Mouse (Mus musculus): ENCODE results near the gene Wnk4. TPM values are rescaled to one million over a fixed set of nuclear protein-coding genes. Genes with fewer than 3 reads are reported as not detected.
A peak's percentile ranks its signal among the peaks of the same experiment; 100 is the strongest.

The Wnk4 gene
- polyA plus RNA-seq, 1 experiment from 2014 or later = 5.1 TPM

- Histone ChIP-seq H3K4me1 (replicated peaks) (peaks cover 77% of the 10 kb centered on the region), H3K9me3 (replicated peaks) (no peaks in the 10 kb centered on the region), H3K4me3 (replicated peaks) (peak overlapping the region; percentile 74), H3K9ac (peak overlapping the region; percentile 86), H3K27ac (replicated peaks) (peak overlapping the region; percentile 96), H3K4me2 (peak overlapping the region; percentile 97), H3K36me3 (replicated peaks) (peaks cover 22% of the 10 kb centered on the region), H3K27me3 (peaks cover 52% of the 10 kb centered on the region)
- under 1% methylated on average over 30 of the region's 30 CpGs for WGBS (ENCODE audit: insufficient replicate concordance)
- ATAC-seq (ENCODE audit: insufficient read depth) = no peak
Measured at GRCm38 (mm10) chr11:101260826-101261380, 536 bp downstream of the Wnk4 start.

DNA sequence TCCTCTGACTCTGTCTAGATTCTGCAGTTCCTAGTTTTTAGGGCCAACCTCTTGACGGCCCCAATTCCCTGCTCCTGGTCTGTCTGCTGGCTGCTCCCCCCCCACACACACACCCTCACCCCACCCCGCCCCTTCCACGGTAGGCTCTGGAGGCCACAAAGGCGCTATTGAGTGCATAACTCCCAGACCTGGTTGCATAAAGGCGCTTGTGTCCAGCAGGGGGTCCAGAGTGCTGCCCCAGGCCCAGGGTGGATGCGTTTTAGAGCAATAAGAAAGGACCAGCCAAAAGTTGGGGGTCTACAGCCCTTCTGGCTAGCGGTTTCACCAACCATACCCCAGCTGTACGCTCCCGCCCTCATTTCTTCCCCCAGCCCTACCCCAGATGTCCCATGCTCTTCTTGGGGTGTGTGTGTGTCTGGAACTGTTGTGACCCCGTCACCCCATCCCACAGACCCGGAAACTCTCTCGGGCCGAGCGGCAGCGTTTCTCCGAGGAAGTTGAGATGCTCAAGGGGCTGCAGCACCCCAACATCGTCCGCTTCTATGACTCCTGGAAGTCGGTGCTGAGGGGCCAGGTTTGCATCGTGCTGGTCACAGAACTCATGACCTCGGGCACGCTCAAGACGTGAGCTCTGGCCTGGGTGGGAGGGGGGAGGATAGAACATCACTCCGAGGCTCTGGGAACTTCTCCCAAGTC lies 2.1 kb downstream of the Wnk4 start:
- Histone ChIP-seq H3K9me3 (replicated peaks) (no peaks in the 10 kb centered on the region), H3K4me3 (replicated peaks) (peak overlapping the region; percentile 74), H3K27me3 (peaks cover 67% of the 10 kb centered on the region), H3K9ac (0 out of 2 replicates have a peak overlapping the region, but pooled peaks have one; percentile 47), H3K27ac (replicated peaks) (no peak overlapping the region), H3K4me1 (replicated peaks) (peaks cover 67% of the 10 kb centered on the region), H3K36me3 (replicated peaks) (peaks cover 12% of the 10 kb centered on the region), H3K4me2 (peak overlapping the region; percentile 97)
- no peak for ATAC-seq (ENCODE audit: insufficient read depth)
- 7% methylated on average over 24 of the region's 24 CpGs for WGBS (ENCODE audit: insufficient replicate concordance)

DNA sequence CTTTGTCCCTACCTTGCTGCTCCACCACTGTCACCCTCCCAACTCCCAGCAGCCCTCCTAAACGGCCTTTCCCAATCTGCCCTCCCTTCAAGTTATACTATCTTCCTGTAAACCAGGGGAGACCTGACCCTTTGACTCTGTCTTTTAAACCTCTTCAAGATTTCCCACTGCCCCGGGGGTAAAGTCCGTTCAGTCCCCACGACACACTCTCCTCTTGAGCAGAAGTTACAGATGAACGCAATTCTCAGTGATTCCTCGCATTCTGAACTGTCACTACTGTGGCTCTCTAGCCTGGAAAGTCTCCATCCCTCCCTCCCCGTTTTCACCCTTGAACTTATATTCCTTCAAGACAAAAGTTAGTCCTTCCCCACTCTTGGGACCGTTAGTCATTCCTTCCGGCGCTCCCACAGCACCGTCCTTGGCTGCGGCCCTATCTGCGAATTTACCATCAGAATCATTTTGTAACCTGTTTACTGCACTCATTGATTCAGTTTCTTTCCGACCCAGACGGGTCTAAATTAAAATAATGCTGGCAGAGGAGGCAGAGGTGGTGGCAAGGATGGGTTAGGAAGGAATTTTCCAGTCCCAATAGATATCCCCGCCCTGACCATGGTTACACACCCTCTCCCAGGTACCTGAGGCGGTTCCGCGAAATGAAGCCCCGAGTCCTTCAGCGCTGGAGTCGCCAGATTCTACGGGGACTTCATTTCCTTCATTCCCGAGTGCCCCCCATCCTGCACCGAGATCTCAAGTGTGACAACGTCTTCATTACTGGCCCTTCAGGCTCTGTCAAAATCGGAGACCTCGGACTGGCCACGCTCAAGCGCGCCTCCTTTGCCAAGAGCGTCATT lies 3.0 kb downstream of the Wnk4 start:
- Histone ChIP-seq H3K27me3 (peaks cover 75% of the 10 kb centered on the region), H3K4me2 (peak overlapping the region; percentile 97; the same call in 1 of the 2 replicates), H3K9me3 (replicated peaks) (no peaks in the 10 kb centered on the region), H3K27ac (replicated peaks) (no peak overlapping the region), H3K36me3 (replicated peaks) (peaks cover 2% of the 10 kb centered on the region; the same call in 1 of the 2 replicates), H3K4me3 (replicated peaks) (peak overlapping the region; percentile 74; the same call in 1 of the 2 replicates), H3K9ac (no peak overlapping the region), H3K4me1 (replicated peaks) (peaks cover 63% of the 10 kb centered on the region)
- ATAC-seq (ENCODE audit: insufficient read depth) = no peak
- 14% methylated on average over 32 of the region's 32 CpGs for WGBS (ENCODE audit: insufficient replicate concordance)

GRCm38 (mm10) chr11:101263989-101264280 lies 3.6 kb downstream of the Wnk4 start:
- Histone ChIP-seq H3K4me1 (replicated peaks) (peaks cover 60% of the 10 kb centered on the region), H3K9me3 (replicated peaks) (no peaks in the 10 kb centered on the region), H3K4me2 (no peak overlapping the region), H3K27ac (replicated peaks) (no peak overlapping the region), H3K9ac (no peak overlapping the region), H3K36me3 (replicated peaks) (no peaks in the 10 kb centered on the region; the same call in 1 of the 2 replicates), H3K4me3 (replicated peaks) (no peak overlapping the region), H3K27me3 (peaks cover 79% of the 10 kb centered on the region)
- no peak for ATAC-seq (ENCODE audit: insufficient read depth)
- 26% methylated on average over 3 of the region's 3 CpGs for WGBS (ENCODE audit: insufficient replicate concordance)

DNA sequence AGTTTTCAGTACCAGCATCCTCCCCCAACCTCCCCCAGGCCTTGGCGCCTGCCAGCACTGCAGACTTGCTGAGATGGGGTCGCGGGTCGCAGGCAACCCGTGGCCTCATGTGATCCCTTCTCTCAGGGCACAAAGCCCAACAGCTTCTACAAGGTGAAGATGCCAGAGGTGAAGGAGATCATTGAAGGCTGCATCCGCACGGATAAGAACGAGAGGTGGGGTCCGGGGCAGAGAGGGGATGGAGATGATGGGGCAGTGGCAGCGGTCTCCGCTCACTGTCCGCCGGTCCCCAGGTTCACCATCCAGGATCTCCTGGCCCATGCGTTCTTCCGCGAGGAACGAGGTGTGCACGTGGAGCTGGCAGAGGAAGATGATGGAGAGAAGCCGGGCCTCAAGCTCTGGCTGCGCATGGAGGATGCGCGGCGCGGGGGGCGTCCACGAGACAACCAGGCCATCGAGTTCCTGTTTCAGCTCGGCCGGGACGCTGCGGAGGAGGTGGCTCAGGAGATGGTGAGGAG lies 4.6 kb downstream of the Wnk4 start:
- Histone ChIP-seq H3K9ac (no peak overlapping the region), H3K27me3 (peaks cover 90% of the 10 kb centered on the region)

GRCm38 (mm10) chr11:101265906-101266305 lies 5.5 kb downstream of the Wnk4 start:
- peaks cover 58% of the 10 kb centered on the region for H3K4me1 ChIP-seq (replicated peaks)

More for the DNA sequence above, 4.6 kb downstream of the Wnk4 start:
- Histone ChIP-seq H3K4me1 (replicated peaks) (peaks cover 60% of the 10 kb centered on the region), H3K9me3 (replicated peaks) (no peaks in the 10 kb centered on the region), H3K4me3 (replicated peaks) (0 out of 2 replicates have a peak overlapping the region, but pooled peaks have one; percentile 4), H3K4me2 (peak overlapping the region; percentile 13; the same call in 1 of the 2 replicates), H3K36me3 (replicated peaks) (no peaks in the 10 kb centered on the region), H3K27ac (replicated peaks) (no peak overlapping the region)
- 14% methylated on average over 31 of the region's 31 CpGs for WGBS (ENCODE audit: insufficient replicate concordance)
- ATAC-seq (ENCODE audit: insufficient read depth) = no peak

DNA sequence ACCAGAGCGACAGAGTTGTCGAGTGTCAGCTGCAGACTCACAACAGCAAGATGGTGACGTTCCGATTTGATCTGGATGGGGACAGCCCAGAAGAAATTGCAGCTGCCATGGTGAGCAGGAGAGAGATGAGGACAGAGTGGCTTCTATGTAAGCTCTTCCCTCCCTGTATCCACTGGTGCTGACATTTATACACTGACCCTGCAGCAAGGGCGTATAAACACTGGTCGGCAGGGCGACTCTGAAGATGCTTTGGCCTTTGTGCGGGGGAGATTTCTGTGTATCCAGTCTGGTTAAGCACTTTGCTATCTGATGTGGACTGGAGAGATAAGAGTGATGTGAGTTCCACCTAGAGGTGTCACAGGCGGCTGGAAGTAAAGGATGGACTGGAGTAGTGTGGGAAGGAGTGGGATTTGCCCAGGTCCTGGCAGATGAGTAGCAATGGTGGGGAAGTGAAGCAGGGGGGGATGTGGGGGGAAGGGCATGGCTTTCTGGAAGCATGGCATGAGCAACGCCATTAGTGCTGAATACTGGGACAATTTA lies 9.3 kb downstream of the Wnk4 start:
- no peak overlapping the region for H3K4me3 ChIP-seq (replicated peaks)
- H3K36me3 ChIP-seq (replicated peaks) = no peaks in the 10 kb centered on the region
- peaks cover 31% of the 10 kb centered on the region for H3K4me1 ChIP-seq (replicated peaks)
- no peak overlapping the region for H3K4me2 ChIP-seq
- no peaks in the 10 kb centered on the region for H3K9me3 ChIP-seq (replicated peaks)
- 0 out of 2 replicates have a peak overlapping the region, but pooled peaks have one; percentile 6 for H3K27ac ChIP-seq (replicated peaks)
- no peak overlapping the region for H3K9ac ChIP-seq
- peaks cover 72% of the 10 kb centered on the region for H3K27me3 ChIP-seq
- 22% methylated on average over 10 of the region's 10 CpGs for WGBS (ENCODE audit: insufficient replicate concordance)
- peak; percentile 66 for ATAC-seq (ENCODE audit: insufficient read depth)

More at GRCm38 (mm10) chr11:101265906-101266305, 5.5 kb downstream of the Wnk4 start:
- H3K27me3 ChIP-seq = peaks cover 96% of the 10 kb centered on the region
- no peaks in the 10 kb centered on the region for H3K36me3 ChIP-seq (replicated peaks)
- H3K27ac ChIP-seq (replicated peaks) = no peak overlapping the region
- H3K9me3 ChIP-seq (replicated peaks) = no peaks in the 10 kb centered on the region
- H3K4me3 ChIP-seq (replicated peaks) = no peak overlapping the region
- H3K9ac ChIP-seq = no peak overlapping the region
- H3K4me2 ChIP-seq = no peak overlapping the region
- WGBS (ENCODE audit: insufficient replicate concordance) = 36% methylated on average over 6 of the region's 6 CpGs
- ATAC-seq (ENCODE audit: insufficient read depth) = no peak

GRCm38 (mm10) chr11:101272446-101272845 lies 12.1 kb downstream of the Wnk4 start:
- no peak overlapping the region for H3K27ac ChIP-seq (replicated peaks)
- no peaks in the 10 kb centered on the region for H3K9me3 ChIP-seq (replicated peaks)
- H3K36me3 ChIP-seq (replicated peaks) = peaks cover 16% of the 10 kb centered on the region
- ATAC-seq (ENCODE audit: insufficient read depth) = no peak
- H3K4me3 ChIP-seq (replicated peaks) = no peak overlapping the region
- WGBS (ENCODE audit: insufficient replicate concordance) = 64% methylated on average over 3 of the region's 3 CpGs
- peaks cover 45% of the 10 kb centered on the region for H3K27me3 ChIP-seq
- peaks cover 42% of the 10 kb centered on the region for H3K4me1 ChIP-seq (replicated peaks)
- no peak overlapping the region for H3K4me2 ChIP-seq
- no peak overlapping the region for H3K9ac ChIP-seq

DNA sequence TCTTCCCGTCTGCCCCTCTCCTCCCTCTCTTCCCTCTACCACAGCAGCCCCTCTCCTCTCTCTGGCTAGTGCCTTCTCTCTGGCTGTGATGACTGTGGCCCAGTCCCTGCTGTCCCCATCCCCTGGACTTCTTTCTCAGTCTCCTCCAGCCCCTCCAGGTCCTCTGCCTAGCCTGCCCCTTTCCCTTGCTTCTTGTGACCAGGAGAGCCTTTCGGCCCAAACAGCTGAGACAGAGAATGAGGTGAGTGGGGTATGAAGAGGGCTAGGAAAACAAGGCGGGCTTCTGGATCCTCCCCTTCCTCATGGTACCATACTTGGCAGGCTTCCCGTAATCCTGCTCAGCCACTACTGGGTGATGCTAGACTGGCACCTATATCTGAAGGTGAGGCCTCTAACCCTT lies 14.9 kb downstream of the Wnk4 start:
- Histone ChIP-seq H3K27me3 (peaks cover 22% of the 10 kb centered on the region), H3K4me2 (no peak overlapping the region), H3K4me1 (replicated peaks) (peaks cover 42% of the 10 kb centered on the region), H3K9me3 (replicated peaks) (no peaks in the 10 kb centered on the region), H3K4me3 (replicated peaks) (no peak overlapping the region), H3K27ac (replicated peaks) (no peak overlapping the region), H3K9ac (no peak overlapping the region), H3K36me3 (replicated peaks) (peaks cover 16% of the 10 kb centered on the region)
- 72% methylated on average over 4 of the region's 4 CpGs for WGBS (ENCODE audit: insufficient replicate concordance)
- no peak for ATAC-seq (ENCODE audit: insufficient read depth)

DNA sequence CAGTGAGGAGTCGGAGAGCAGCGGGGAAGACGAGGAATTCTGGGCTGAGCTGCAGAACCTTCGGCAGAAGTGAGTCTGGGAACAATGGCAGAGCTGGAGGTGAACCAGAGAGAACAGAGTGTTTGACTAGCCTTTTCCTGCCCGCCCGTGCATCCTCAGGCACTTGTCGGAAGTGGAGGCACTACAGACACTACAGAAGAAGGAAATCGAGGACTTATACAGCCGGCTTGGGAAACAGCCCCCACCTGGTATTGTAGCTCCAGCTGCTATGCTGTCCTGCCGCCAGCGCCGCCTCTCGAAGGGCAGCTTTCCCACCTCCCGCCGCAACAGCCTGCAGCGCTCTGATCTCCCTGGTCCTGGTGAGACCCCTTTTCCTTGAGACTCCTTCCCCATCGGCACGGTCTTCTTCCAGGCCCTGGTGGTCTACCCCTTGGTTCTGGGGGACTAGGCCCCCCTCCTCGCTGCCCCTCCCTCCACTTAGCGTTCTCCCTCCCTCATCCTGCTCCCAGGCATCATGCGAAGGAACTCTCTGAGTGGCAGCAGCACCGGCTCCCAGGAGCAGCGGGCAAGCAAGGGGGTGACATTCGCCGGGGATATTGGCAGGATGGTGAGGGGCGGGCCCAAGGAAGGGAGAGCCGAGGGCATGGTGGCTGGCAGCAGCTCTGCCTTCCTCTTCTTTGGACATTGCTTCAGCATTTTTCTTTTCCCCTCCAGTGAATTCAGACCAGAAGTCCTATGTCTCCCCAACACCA lies 16.1 kb downstream of the Wnk4 start:
- 0 out of 2 replicates have a peak, but pooled peaks cover 12% of the 10 kb centered on the region for H3K27me3 ChIP-seq
- 67% methylated on average over 27 of the region's 27 CpGs for WGBS (ENCODE audit: insufficient replicate concordance)
- no peak for ATAC-seq (ENCODE audit: insufficient read depth)
- H3K9me3 ChIP-seq (replicated peaks) = no peaks in the 10 kb centered on the region
- H3K27ac ChIP-seq (replicated peaks) = no peak overlapping the region
- H3K4me2 ChIP-seq = peak overlapping the region; percentile 83; the same call in 1 of the 2 replicates
- peaks cover 38% of the 10 kb centered on the region for H3K4me1 ChIP-seq (replicated peaks)
- no peak overlapping the region for H3K9ac ChIP-seq
- peaks cover 16% of the 10 kb centered on the region for H3K36me3 ChIP-seq (replicated peaks)
- no peak overlapping the region for H3K4me3 ChIP-seq (replicated peaks)

All from liver, embryonic 15.5 days (tissue).